Mouse (Mus musculus) midbrain, embryonic 12.5 days (tissue): ENCODE results near the gene Caskin1. TPM values are rescaled to one million over a fixed set of nuclear protein-coding genes. Genes with fewer than 3 reads are reported as not detected.

Experiments
- ATAC-seq: fragments of 200-750 bp; cut with Nextera tagmentation; 2 replicates; pipeline ENCODE4 v1.8.0; 2017; ENCODE audit warnings: low read depth, moderate TSS enrichment, moderate library complexity; ENCODE audit not compliant: low FRiP score
- H3K27ac ChIP-seq: fragments of 300-500 bp; sonication (generic); replicated peaks from 2 replicates; pipeline ENCODE4 v1.5.1; 2016; ENCODE audit warnings: mild to moderate bottlenecking
- H3K27me3 ChIP-seq: fragments of 300-500 bp; sonication (generic); 2 replicates; pipeline ENCODE4 v1.6.1; 2016; ENCODE audit warnings: mild to moderate bottlenecking
- H3K36me3 ChIP-seq: fragments of 300-500 bp; sonication (generic); 2 replicates; pipeline ENCODE4 v1.6.1; 2016
- H3K4me1 ChIP-seq: fragments of 300-500 bp; sonication (generic); 2 replicates; pipeline ENCODE4 v1.6.1; 2016
- H3K4me2 ChIP-seq: fragments of 300-500 bp; sonication (generic); replicated peaks from 2 replicates; pipeline ENCODE4 v1.6.1; 2016; ENCODE audit warnings: mild to moderate bottlenecking, moderate library complexity
- H3K4me3 ChIP-seq: fragments of 300-500 bp; sonication (generic); 2 replicates; pipeline ENCODE4 v1.5.1; 2016; ENCODE audit warnings: mild to moderate bottlenecking
- H3K9ac ChIP-seq: fragments of 300-500 bp; sonication (generic); replicated peaks from 2 replicates; pipeline ENCODE4 v1.6.1; 2016; ENCODE audit warnings: mild to moderate bottlenecking, moderate library complexity
- H3K9me3 ChIP-seq: fragments of 300-500 bp; sonication (generic); 2 replicates; pipeline ENCODE4 v1.6.1; 2016; ENCODE audit warnings: mild to moderate bottlenecking
- WGBS: fragments of 180-500 bp; shearing (Covaris S2); methylation state at CpG from one replicate; pipeline ENCODE4 v1.1.7; 2016; 5-methylcytosine and 5-hydroxymethylcytosine counted together
- polyA plus RNA-seq: library from polyadenylated mRNA; unstranded; fragments of >200 nt; fragmentation: Nextera tagmentation; extraction: Ambion mirVana; gene quantifications from 2 replicates; pipeline ENCODE4 v1.2.1, GENCODE M21; 2016

The Caskin1 gene
- polyA plus RNA-seq, 1 experiment from 2014 or later = 20.2 TPM

DNA sequence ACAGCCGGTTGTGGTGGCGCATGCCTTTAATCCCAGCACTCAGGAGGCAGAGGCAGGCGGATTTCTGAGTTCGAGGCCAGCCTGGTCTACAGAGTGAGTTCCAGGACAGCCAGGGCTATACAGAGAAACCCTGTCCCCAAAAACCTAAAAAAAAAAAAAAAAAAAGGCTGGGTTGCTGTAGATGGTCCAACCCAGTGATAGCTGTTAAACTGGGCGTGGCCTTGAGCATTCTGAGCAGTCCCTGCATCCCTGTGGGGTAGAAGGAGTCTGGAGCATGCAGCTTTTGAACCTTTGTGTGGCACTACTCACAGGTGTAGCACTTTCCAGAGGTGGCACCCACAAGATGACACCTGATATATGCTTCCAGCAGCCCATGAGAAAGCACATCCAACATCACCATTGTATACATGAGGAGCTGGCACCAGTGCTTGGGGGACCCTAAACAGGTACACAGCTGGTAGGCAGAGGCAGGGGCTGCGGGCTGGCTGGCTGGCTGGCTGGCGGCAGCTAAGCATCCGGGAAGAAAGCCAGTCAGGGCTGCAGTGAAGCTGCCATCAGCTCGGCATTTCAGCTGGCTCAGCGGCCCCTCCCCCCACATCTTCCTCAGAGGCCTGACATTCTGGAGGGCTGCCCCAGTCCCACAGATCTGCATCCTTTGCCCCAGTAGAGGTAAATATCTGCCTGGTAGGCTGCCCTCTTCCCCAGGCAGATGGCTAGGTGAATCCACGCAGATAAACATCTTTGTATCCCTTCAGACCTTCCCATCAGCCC, 3.1 kb upstream of the Caskin1 start:
- peak overlapping the region; percentile 65 for H3K27ac ChIP-seq
- H3K27me3 ChIP-seq = 0 out of 2 replicates have a peak, but pooled peaks cover 6% of the 10 kb centered on the region
- 47% methylated on average over 11 of the region's 11 CpGs for WGBS
- no peak for ATAC-seq
- H3K4me2 ChIP-seq = no peak overlapping the region; the same call in 1 of the 2 replicates
- peaks cover 29% of the 10 kb centered on the region for H3K4me1 ChIP-seq
- H3K9me3 ChIP-seq = no peaks in the 10 kb centered on the region
- H3K36me3 ChIP-seq = no peaks in the 10 kb centered on the region
- no peak overlapping the region for H3K4me3 ChIP-seq
- H3K9ac ChIP-seq = peak overlapping the region; percentile 41

- Histone ChIP-seq H3K4me1 (peaks cover 34% of the 10 kb centered on the region), H3K9ac (peak overlapping the region; percentile 87), H3K36me3 (no peaks in the 10 kb centered on the region), H3K27me3 (0 out of 2 replicates have a peak, but pooled peaks cover 8% of the 10 kb centered on the region), H3K4me2 (peak overlapping the region; percentile 83), H3K4me3 (peak overlapping the region; percentile 70), H3K9me3 (no peaks in the 10 kb centered on the region), H3K27ac (peak overlapping the region; percentile 90)
- WGBS = under 1% methylated on average over 58 of the region's 81 CpGs
- peak; percentile 75 for ATAC-seq
These were observed 362 bp downstream of the Caskin1 start for GRCm38 (mm10) chr17:24488662-24489264.

- Histone ChIP-seq H3K4me3 (peak overlapping the region; percentile 70), H3K9ac (peak overlapping the region; percentile 87), H3K27ac (peak overlapping the region; percentile 90), H3K4me2 (peak overlapping the region; percentile 83), H3K9me3 (no peaks in the 10 kb centered on the region), H3K4me1 (peaks cover 34% of the 10 kb centered on the region), H3K36me3 (no peaks in the 10 kb centered on the region), H3K27me3 (0 out of 2 replicates have a peak, but pooled peaks cover 8% of the 10 kb centered on the region)
- 13% methylated on average over 19 of the region's 19 CpGs for WGBS
- ATAC-seq = peak; percentile 59
These were observed 1.0 kb downstream of the Caskin1 start for GRCm38 (mm10) chr17:24489265-24490030.

DNA sequence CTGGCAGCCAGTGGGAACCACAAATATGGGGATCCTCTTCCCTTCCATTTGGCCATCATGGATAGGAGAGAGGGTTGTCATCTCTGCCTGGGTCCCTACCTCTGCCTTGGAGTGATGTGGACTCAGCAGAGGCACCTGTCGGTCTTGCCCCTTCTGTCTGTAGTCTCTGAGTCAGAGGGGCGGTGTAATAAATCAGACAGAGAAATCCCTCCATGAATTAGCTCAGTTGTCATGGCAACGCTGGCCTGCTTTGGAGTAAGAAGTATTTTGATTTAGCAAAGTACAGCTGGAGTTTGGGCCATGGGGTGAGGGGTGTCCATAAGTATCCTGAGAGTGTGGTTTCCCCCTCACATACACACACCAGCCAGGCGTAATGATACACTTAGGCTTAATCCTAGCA, 2.0 kb downstream of the Caskin1 start:
- H3K27ac ChIP-seq = 0 out of 2 replicates have a peak overlapping the region, but pooled peaks have one; percentile 90

GRCm38 (mm10) chr17:24494627-24495335, 6.4 kb downstream of the Caskin1 start:
- no peaks in the 10 kb centered on the region for H3K9me3 ChIP-seq
- no peak overlapping the region for H3K4me2 ChIP-seq
- no peak overlapping the region for H3K27ac ChIP-seq
- no peak overlapping the region; the same call in 1 of the 2 replicates for H3K9ac ChIP-seq
- H3K27me3 ChIP-seq = 0 out of 2 replicates have a peak, but pooled peaks cover 5% of the 10 kb centered on the region
- H3K4me3 ChIP-seq = no peak overlapping the region
- peaks cover 11% of the 10 kb centered on the region for H3K4me1 ChIP-seq
- ATAC-seq = no peak
- H3K36me3 ChIP-seq = peaks cover 38% of the 10 kb centered on the region
- WGBS = 46% methylated on average over 2 of the region's 2 CpGs

More for the DNA sequence above, 2.0 kb downstream of the Caskin1 start:
- H3K27me3 ChIP-seq = 0 out of 2 replicates have a peak, but pooled peaks cover 8% of the 10 kb centered on the region
- 0 out of 2 replicates have a peak overlapping the region, but pooled peaks have one; percentile 87 for H3K9ac ChIP-seq
- no peak for ATAC-seq
- H3K4me2 ChIP-seq = peak overlapping the region; percentile 83
- WGBS = 69% methylated on average over 4 of the region's 4 CpGs
- no peaks in the 10 kb centered on the region for H3K36me3 ChIP-seq
- peaks cover 32% of the 10 kb centered on the region for H3K4me1 ChIP-seq
- no peaks in the 10 kb centered on the region for H3K9me3 ChIP-seq
- H3K4me3 ChIP-seq = 0 out of 2 replicates have a peak overlapping the region, but pooled peaks have one; percentile 70

DNA sequence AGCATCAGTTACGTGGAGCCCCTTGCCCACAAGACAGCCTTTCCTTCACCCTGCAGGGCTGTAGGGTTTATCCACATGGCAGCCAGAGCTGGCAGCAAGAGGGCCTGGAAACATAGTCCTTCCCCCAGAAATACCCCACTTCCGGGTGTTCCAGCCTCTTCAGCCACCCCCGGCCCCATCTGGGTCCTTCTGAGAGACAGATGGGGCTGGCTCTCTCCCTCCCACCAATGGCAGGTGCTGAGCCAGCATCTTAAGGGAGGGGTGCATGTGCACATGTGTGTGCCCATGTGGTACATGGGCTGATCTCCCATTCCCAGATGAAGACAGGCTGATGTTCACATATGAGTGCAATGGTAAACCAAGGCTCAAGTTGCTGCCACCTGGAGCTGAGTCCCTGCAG, 7.0 kb downstream of the Caskin1 start:
- H3K4me3 ChIP-seq = no peak overlapping the region
- no peaks in the 10 kb centered on the region for H3K9me3 ChIP-seq
- no peak overlapping the region for H3K9ac ChIP-seq
- ATAC-seq = no peak
- 86% methylated on average over 3 of the region's 3 CpGs for WGBS
- H3K27me3 ChIP-seq = 0 out of 2 replicates have a peak, but pooled peaks cover 2% of the 10 kb centered on the region
- peaks cover 4% of the 10 kb centered on the region for H3K4me1 ChIP-seq
- no peak overlapping the region for H3K4me2 ChIP-seq
- H3K27ac ChIP-seq = no peak overlapping the region
- peaks cover 43% of the 10 kb centered on the region for H3K36me3 ChIP-seq

DNA sequence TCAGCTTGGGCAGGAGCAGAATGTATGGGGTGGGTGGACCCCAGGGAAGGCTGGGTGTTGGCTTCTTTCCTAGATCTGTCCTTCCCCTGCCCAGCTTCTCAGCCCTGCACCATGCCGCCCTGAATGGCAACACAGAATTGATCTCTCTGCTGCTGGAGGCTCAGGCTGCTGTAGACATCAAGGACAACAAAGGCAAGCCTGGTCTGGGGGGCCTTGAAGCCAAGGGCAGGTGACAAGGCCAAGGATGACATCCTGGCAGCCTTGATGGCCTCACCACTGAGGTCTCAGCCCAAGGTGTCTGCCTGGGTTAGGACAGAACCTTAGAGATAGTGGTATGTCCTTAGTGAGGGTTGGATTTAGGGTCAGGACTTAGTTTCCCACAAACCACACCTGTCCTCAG, 7.6 kb downstream of the Caskin1 start:
- H3K4me2 ChIP-seq = no peak overlapping the region
- peaks cover 48% of the 10 kb centered on the region for H3K36me3 ChIP-seq
- no peak overlapping the region for H3K9ac ChIP-seq
- no peak overlapping the region for H3K4me3 ChIP-seq
- 76% methylated on average over 1 of the region's 1 CpGs for WGBS
- H3K27me3 ChIP-seq = 0 out of 2 replicates have a peak, but pooled peaks cover under 1% of the 10 kb centered on the region
- no peak for ATAC-seq
- H3K4me1 ChIP-seq = no peaks in the 10 kb centered on the region
- no peaks in the 10 kb centered on the region for H3K9me3 ChIP-seq
- H3K27ac ChIP-seq = no peak overlapping the region

GRCm38 (mm10) chr17:24502208-24502607, 13.8 kb downstream of the Caskin1 start:
- Histone ChIP-seq H3K9ac (no peak overlapping the region), H3K4me3 (no peak overlapping the region), H3K27ac (no peak overlapping the region), H3K4me1 (peaks cover 8% of the 10 kb centered on the region), H3K27me3 (peaks cover 2% of the 10 kb centered on the region; the same call in 1 of the 2 replicates), H3K9me3 (no peaks in the 10 kb centered on the region), H3K36me3 (peaks cover 95% of the 10 kb centered on the region), H3K4me2 (no peak overlapping the region)
- WGBS = 25% methylated on average over 11 of the region's 11 CpGs
- no peak for ATAC-seq

DNA sequence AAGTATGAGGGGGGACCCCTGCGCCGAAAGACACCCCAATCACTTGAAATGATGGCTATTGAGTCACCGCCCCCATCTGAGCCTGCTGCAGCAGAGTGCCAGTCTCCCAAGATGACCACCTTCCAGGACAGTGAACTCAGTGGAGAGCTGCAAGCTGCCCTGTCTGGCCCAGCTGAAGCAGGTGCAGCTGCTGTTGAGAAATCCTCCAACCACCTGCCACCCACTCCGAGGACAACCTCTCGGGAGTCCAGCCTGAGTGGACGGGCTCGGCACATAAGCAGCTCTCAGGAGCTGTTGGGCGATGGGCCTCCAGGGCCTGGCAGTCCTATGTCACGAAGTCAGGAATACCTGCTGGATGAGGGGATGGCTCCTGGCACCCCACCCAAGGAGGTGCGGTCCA, 15.7 kb downstream of the Caskin1 start:
- no peak for ATAC-seq
- 96% methylated on average over 10 of the region's 10 CpGs for WGBS

DNA sequence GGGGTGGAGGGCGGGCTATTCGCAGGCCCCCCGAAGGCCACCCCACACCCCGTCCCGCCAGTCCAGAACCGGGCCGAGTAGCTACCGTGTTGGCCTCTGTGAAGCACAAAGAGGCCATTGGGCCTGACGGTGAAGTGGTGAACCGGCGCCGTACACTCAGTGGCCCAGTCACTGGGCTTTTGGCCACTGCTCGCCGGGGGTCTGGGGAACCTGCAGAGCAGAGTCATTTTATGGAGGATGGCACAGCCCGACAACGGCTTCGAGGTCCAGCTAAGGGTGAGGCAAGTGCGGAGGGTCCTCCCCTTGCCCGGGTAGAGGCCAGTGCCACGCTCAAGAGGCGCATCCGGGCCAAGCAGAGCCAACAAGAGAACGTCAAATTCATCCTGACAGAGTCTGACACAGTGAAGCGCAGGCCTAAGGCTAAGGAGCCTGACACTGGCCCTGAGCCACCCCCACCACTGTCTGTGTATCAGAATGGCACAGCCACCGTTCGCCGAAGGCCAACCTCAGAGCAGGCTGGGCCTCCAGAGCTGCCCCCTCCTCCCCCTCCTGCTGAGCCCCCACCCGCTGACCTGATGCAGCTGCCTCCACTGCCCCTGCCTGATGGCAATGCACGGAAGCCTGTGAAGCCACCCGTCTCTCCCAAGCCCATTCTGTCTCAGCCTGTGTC, 17.0 kb downstream of the Caskin1 start:
- Histone ChIP-seq H3K4me1 (peaks cover 8% of the 10 kb centered on the region), H3K4me3 (no peak overlapping the region), H3K9ac (no peak overlapping the region), H3K9me3 (no peaks in the 10 kb centered on the region), H3K27me3 (peaks cover 5% of the 10 kb centered on the region; the same call in 1 of the 2 replicates), H3K36me3 (peaks cover 96% of the 10 kb centered on the region), H3K4me2 (no peak overlapping the region), H3K27ac (no peak overlapping the region)
- 89% methylated on average over 30 of the region's 30 CpGs for WGBS
- no peak for ATAC-seq

More for the DNA sequence above, 15.7 kb downstream of the Caskin1 start:
- Histone ChIP-seq H3K4me3 (no peak overlapping the region), H3K36me3 (peaks cover 94% of the 10 kb centered on the region), H3K27me3 (peaks cover 5% of the 10 kb centered on the region; the same call in 1 of the 2 replicates), H3K9me3 (no peaks in the 10 kb centered on the region), H3K9ac (no peak overlapping the region), H3K4me2 (no peak overlapping the region), H3K4me1 (peaks cover 8% of the 10 kb centered on the region), H3K27ac (no peak overlapping the region)
